Mouse (Mus musculus) forebrain, embryonic 11.5 days (tissue): ENCODE measurements around the gene Tppp. TPM values are rescaled to one million over a fixed set of nuclear protein-coding genes. Genes with fewer than 3 reads are reported as not detected.

Experiments
- ATAC-seq: fragments of 200-750 bp; cut with Nextera tagmentation; replicated peaks from 2 replicates; pipeline ENCODE4 v1.8.0; 2017; ENCODE audit warnings: moderate TSS enrichment; ENCODE audit not compliant: low FRiP score
- DNase-seq: peaks from one replicate; pipeline ENCODE4 v3.0.0-alpha.2; 2017; ENCODE audit warnings: low spot score
- H3K27ac ChIP-seq: fragments of 300-500 bp; sonication (generic); 2 replicates; pipeline ENCODE4 v1.5.1; 2014; ENCODE audit warnings: low read depth, low read length
- H3K27me3 ChIP-seq: fragments of 300-500 bp; sonication (generic); 2 replicates; pipeline ENCODE4 v1.6.1; 2014; ENCODE audit warnings: mild to moderate bottlenecking, low read length, mixed read lengths; ENCODE audit not compliant: control insufficient read depth, insufficient read depth
- H3K36me3 ChIP-seq: fragments of 300-500 bp; sonication (generic); 2 replicates; pipeline ENCODE4 v1.6.1; 2014; ENCODE audit warnings: mild to moderate bottlenecking, low read length, moderate library complexity, mixed read lengths; ENCODE audit not compliant: control insufficient read depth, insufficient read depth
- H3K4me1 ChIP-seq: fragments of 300-500 bp; sonication (generic); replicated peaks from 2 replicates; pipeline ENCODE4 v1.6.1; 2014; ENCODE audit warnings: low read length, mixed read lengths; ENCODE audit not compliant: control insufficient read depth, insufficient read depth
- H3K4me2 ChIP-seq: fragments of 300-500 bp; sonication (generic); 2 replicates; pipeline ENCODE4 v1.6.1; 2014; ENCODE audit warnings: low read depth, mild to moderate bottlenecking, low read length, moderate library complexity, mixed read lengths; ENCODE audit not compliant: severe bottlenecking
- H3K4me3 ChIP-seq: fragments of 300-500 bp; sonication (generic); 2 replicates; pipeline ENCODE4 v1.5.1; 2014; ENCODE audit warnings: low read depth, low read length
- H3K9ac ChIP-seq: fragments of 300-500 bp; sonication (generic); 2 replicates; pipeline ENCODE4 v1.6.1; 2014; ENCODE audit warnings: low read length
- H3K9me3 ChIP-seq: fragments of 300-500 bp; sonication (generic); 2 replicates; pipeline ENCODE4 v1.6.1; 2016; ENCODE audit warnings: low read length, mixed read lengths; ENCODE audit not compliant: control insufficient read depth
- WGBS: fragments of 180-500 bp; shearing (Covaris S2); extraction: QIAGEN DNeasy Blood & Tissue Kit; methylation state at CpG from one replicate; pipeline ENCODE4 v1.1.7; 2014; 5-methylcytosine and 5-hydroxymethylcytosine counted together
- polyA plus RNA-seq: library from polyadenylated mRNA; unstranded; fragments of >200 nt; fragmentation: Nextera tagmentation; extraction: Ambion mirVana; gene quantifications from 2 replicates; pipeline ENCODE4 v1.2.1, GENCODE M21; 2014

Tppp gene
- polyA plus RNA-seq, 1 experiment from 2014 or later, result 3.3 TPM

DNA sequence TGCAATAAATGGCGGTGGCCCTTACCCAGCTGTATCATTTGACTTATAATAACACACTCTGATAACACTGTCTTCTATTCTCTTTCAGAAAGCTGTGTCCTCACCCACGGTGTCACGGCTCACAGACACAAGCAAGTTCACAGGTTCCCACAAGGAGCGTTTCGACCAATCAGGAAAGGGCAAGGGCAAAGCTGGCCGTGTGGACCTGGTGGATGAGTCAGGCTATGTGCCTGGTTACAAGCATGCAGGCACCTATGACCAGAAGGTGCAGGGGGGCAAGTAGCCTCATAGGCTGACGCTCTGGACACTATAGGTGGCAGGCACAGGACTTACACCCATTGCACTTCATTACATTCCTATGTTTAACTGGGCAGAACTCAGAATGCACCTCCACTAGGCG is 21.9 kb downstream of the Tppp start:
- Histone ChIP-seq H3K9ac (no peak overlapping the region), H3K27me3 (no peaks in the 10 kb centered on the region), H3K27ac (no peak overlapping the region), H3K9me3 (no peaks in the 10 kb centered on the region), H3K4me3 (no peak overlapping the region), H3K36me3 (no peaks in the 10 kb centered on the region), H3K4me2 (no peak overlapping the region), H3K4me1 (no peaks in the 10 kb centered on the region)
- no peak for DNase-seq
- WGBS, result 86% methylated on average over 8 of the region's 8 CpGs
- ATAC-seq, result no peak

GRCm38 (mm10) chr13:74034756-74035155 is 25.5 kb downstream of the Tppp start:
- H3K27ac ChIP-seq, result no peak overlapping the region
- no peak overlapping the region for H3K9ac ChIP-seq
- H3K9me3 ChIP-seq, result no peaks in the 10 kb centered on the region
- H3K4me1 ChIP-seq, result no peaks in the 10 kb centered on the region
- 94% methylated on average over 2 of the region's 2 CpGs for WGBS
- H3K4me3 ChIP-seq, result no peak overlapping the region
- peaks cover 4% of the 10 kb centered on the region for H3K36me3 ChIP-seq
- DNase-seq (no peak), ATAC-seq (no peak)
- H3K4me2 ChIP-seq, result no peak overlapping the region
- no peaks in the 10 kb centered on the region for H3K27me3 ChIP-seq

DNA sequence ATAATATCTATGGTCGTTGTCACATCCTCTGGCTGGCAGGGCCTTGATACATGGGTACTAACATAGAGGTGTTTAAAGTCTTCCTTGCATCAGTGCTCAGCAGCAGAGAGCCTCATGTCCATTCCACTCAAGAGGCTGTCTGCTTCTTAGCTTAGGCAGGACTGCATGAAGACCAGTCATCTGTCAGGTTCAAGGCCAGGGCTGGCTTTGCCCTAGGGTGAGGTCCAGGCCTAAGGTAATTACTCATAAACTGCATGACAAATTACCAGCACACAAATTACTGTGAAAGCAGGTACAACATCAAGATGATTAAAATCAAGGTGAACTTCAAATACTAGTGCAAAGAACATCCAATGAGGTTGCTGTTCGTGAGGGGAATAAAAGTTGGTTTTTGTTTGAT is 26.6 kb downstream of the Tppp start:
- Histone ChIP-seq H3K4me2 (no peak overlapping the region), H3K9ac (no peak overlapping the region), H3K27ac (no peak overlapping the region), H3K9me3 (no peaks in the 10 kb centered on the region), H3K4me1 (no peaks in the 10 kb centered on the region), H3K36me3 (peaks cover 6% of the 10 kb centered on the region), H3K27me3 (no peaks in the 10 kb centered on the region), H3K4me3 (no peak overlapping the region)
- 96% methylated on average over 2 of the region's 2 CpGs for WGBS
- DNase-seq, result no peak
- no peak for ATAC-seq

- H3K36me3 ChIP-seq, result peaks cover 6% of the 10 kb centered on the region
- DNase-seq, result no peak
- H3K4me3 ChIP-seq, result no peak overlapping the region
- no peak overlapping the region for H3K27ac ChIP-seq
- no peak overlapping the region for H3K9ac ChIP-seq
- no peak for ATAC-seq
- no peaks in the 10 kb centered on the region for H3K4me1 ChIP-seq
- no peak overlapping the region for H3K4me2 ChIP-seq
- 96% methylated on average over 3 of the region's 3 CpGs for whole genome bisulfite sequencing
- H3K27me3 ChIP-seq, result no peaks in the 10 kb centered on the region
- H3K9me3 ChIP-seq, result no peaks in the 10 kb centered on the region
These were observed 30.7 kb downstream of the Tppp start for GRCm38 (mm10) chr13:74039926-74040325.

DNA sequence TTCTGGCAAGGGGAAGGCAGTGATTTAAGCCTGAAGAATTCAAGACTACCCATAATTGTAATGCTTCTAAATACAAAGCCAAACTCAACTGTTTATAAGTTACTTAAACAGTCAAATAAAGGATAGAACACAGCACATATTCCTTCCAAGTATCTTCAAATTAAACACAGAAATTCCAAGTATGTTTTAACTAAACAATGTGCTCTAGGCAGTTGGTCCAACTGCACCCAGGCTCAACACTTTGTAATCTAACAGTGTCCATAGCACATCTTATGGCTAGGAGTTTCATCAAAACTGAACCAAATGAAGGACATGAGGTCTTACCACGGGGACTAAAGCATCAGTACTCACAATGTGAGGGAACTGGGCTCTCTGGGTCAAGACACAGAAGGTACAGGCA is 47.0 kb downstream of the Tppp start:
- Histone ChIP-seq H3K4me2 (no peak overlapping the region), H3K27me3 (no peaks in the 10 kb centered on the region), H3K9ac (no peak overlapping the region), H3K9me3 (no peaks in the 10 kb centered on the region), H3K27ac (no peak overlapping the region), H3K4me1 (no peaks in the 10 kb centered on the region), H3K4me3 (no peak overlapping the region), H3K36me3 (no peaks in the 10 kb centered on the region; the same call in 1 of the 2 replicates)
- ATAC-seq, result no peak
- no peak for DNase-seq
- 81% methylated on average over 1 of the region's 1 CpGs for WGBS

GRCm38 (mm10) chr13:74058081-74058480 is 48.9 kb downstream of the Tppp start:
- 95% methylated on average over 9 of the region's 9 CpGs for WGBS
- Histone ChIP-seq H3K9me3 (no peaks in the 10 kb centered on the region), H3K4me3 (no peak overlapping the region), H3K27ac (no peak overlapping the region), H3K9ac (no peak overlapping the region), H3K36me3 (no peaks in the 10 kb centered on the region), H3K27me3 (no peaks in the 10 kb centered on the region), H3K4me2 (no peak overlapping the region), H3K4me1 (no peaks in the 10 kb centered on the region)
- DNase-seq (no peak), ATAC-seq (no peak)

DNA sequence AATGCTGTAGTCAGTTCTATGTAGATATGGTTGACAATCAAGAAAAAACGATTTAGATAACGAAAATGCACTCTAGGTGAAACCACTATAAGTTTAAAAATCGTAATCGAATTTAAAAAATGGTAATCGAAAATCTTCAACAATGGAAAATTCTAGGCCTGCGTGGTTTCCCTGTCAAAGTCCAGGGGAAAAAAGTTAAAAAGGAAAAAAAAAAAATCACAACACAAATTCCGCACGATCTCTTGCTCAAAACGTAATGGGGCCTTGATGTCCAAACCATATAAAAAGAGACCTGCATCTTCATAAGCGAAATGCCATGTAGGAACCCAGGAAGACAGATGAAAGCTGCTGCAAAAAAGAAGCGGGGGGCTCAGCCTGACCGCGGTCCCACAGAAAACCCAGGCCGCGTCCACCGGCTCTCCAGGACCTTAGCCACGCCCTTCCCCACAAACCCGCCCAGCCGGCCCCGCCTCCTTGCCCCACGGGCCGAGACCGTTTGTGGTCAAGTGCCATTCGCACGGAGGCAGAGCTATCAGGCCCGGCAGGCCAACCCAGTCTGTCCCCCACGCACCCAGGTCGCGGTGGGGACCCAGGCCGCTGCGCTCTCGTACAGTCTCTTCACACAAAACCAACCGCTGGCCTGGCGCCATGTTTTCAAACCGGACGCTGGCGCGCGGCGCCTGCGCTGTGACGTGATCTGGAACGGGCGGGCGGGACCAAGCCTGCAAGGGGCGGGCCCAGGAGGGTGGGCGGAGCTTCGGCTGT is 52.6 kb downstream of the Tppp start, which contains the start of gene Cep72:
Gene Cep72, minus strand, starts transcription at position 687 of the 765 bp plus-strand sequence.
- peak; percentile 97 for DNase-seq
- Histone ChIP-seq H3K4me2 (peak within 1 kb of the TSS; percentile 56), H3K27me3 (no peaks in the 10 kb centered on the region), H3K27ac (peak within 1 kb of the TSS; percentile 69), H3K4me1 (no peaks in the 10 kb centered on the region), H3K9me3 (no peaks in the 10 kb centered on the region), H3K36me3 (no peaks in the 10 kb centered on the region), H3K9ac (peak within 1 kb of the TSS; percentile 90), H3K4me3 (peak within 1 kb of the TSS; percentile 84)
- 4% methylated on average over 48 of the region's 48 CpGs for WGBS
- peak; percentile 99 for ATAC-seq

- Histone ChIP-seq H3K4me2 (peak overlapping the region; percentile 49; the same call in 1 of the 2 replicates), H3K9me3 (no peaks in the 10 kb centered on the region), H3K27ac (no peak overlapping the region), H3K27me3 (no peaks in the 10 kb centered on the region), H3K4me1 (no peaks in the 10 kb centered on the region), H3K36me3 (no peaks in the 10 kb centered on the region), H3K9ac (peak overlapping the region; percentile 90), H3K4me3 (peak overlapping the region; percentile 84)
- no peak for ATAC-seq
- 34% methylated on average over 10 of the region's 11 CpGs for WGBS
- no peak for DNase-seq
These were observed 53.3 kb downstream of the Tppp start for GRCm38 (mm10) chr13:74062378-74063128.
